Mouse (Mus musculus): ENCODE results near the gene Capns2. TPM values are rescaled to one million over a fixed set of nuclear protein-coding genes. Genes with fewer than 3 reads are reported as not detected.

Capns2 gene
- 0.23 and 0.47 TPM in 2 replicates for polyA plus RNA-seq (2014; fragmentation: Nextera tagmentation; extraction: Ambion mirVana)

- no peak within 1 kb of the TSS for H3K27ac ChIP-seq (ENCODE audit: low read depth, low read length)
- H3K4me3 ChIP-seq (ENCODE audit: low read depth, low read length) = no peak within 1 kb of the TSS
- no peaks in the 10 kb centered on the region for H3K4me1 ChIP-seq (ENCODE audit: control insufficient read depth, insufficient read depth, low read length)
- ATAC-seq (replicated peaks; ENCODE audit: insufficient number of reproducible peaks, low FRiP score, low TSS enrichment) = no peak
- no peaks in the 10 kb centered on the region for H3K9me3 ChIP-seq (replicated peaks; ENCODE audit: control insufficient read depth, low read length)
- WGBS (ENCODE audit: insufficient replicate concordance) = 87% methylated on average over 5 of the region's 5 CpGs
- H3K27me3 ChIP-seq (ENCODE audit: control insufficient read depth, insufficient read depth, low read length) = no peaks in the 10 kb centered on the region
- H3K4me2 ChIP-seq = no peak within 1 kb of the TSS
- H3K36me3 ChIP-seq (ENCODE audit: control insufficient read depth, insufficient read depth, low read length) = no peaks in the 10 kb centered on the region
- H3K9ac ChIP-seq (ENCODE audit: low read depth, low read length) = no peak within 1 kb of the TSS
Observed at GRCm38 (mm10) chr8:92901107-92901506, at the start of gene Capns2. Gene Capns2, plus strand, starts transcription at chr8:92901407.

- H3K27ac ChIP-seq (ENCODE audit: low read depth, low read length) = no peak overlapping the region
- no peak for ATAC-seq (replicated peaks; ENCODE audit: insufficient number of reproducible peaks, low FRiP score, low TSS enrichment)
- peaks cover 7% of the 10 kb centered on the region; the same call in 1 of the 2 replicates for H3K27me3 ChIP-seq (ENCODE audit: control insufficient read depth, insufficient read depth, low read length)
- no peak overlapping the region for H3K4me3 ChIP-seq (ENCODE audit: low read depth, low read length)
- no peaks in the 10 kb centered on the region; the same call in 1 of the 2 replicates for H3K9me3 ChIP-seq (replicated peaks; ENCODE audit: control insufficient read depth, low read length)
- H3K4me2 ChIP-seq = no peak overlapping the region
- 66% methylated on average over 18 of the region's 18 CpGs for WGBS (ENCODE audit: insufficient replicate concordance)
- H3K4me1 ChIP-seq (ENCODE audit: control insufficient read depth, insufficient read depth, low read length) = no peaks in the 10 kb centered on the region
- no peaks in the 10 kb centered on the region for H3K36me3 ChIP-seq (ENCODE audit: control insufficient read depth, insufficient read depth, low read length)
- no peak overlapping the region for H3K9ac ChIP-seq (ENCODE audit: low read depth, low read length)
Observed at GRCm38 (mm10) chr8:92853188-92853983, 47.8 kb upstream of the Capns2 start.

GRCm38 (mm10) chr8:92854673-92855072 lies 46.5 kb upstream of the Capns2 start:
- no peak overlapping the region for H3K9ac ChIP-seq (ENCODE audit: low read depth, low read length)
- 81% methylated on average over 3 of the region's 3 CpGs for WGBS (ENCODE audit: insufficient replicate concordance)
- H3K4me1 ChIP-seq (ENCODE audit: control insufficient read depth, insufficient read depth, low read length) = no peaks in the 10 kb centered on the region
- H3K4me2 ChIP-seq = peak overlapping the region; percentile 87
- peaks cover 7% of the 10 kb centered on the region; the same call in 1 of the 2 replicates for H3K27me3 ChIP-seq (ENCODE audit: control insufficient read depth, insufficient read depth, low read length)
- H3K36me3 ChIP-seq (ENCODE audit: control insufficient read depth, insufficient read depth, low read length) = no peaks in the 10 kb centered on the region
- H3K9me3 ChIP-seq (replicated peaks; ENCODE audit: control insufficient read depth, low read length) = no peaks in the 10 kb centered on the region; the same call in 1 of the 2 replicates
- H3K27ac ChIP-seq (ENCODE audit: low read depth, low read length) = no peak overlapping the region
- no peak for ATAC-seq (replicated peaks; ENCODE audit: insufficient number of reproducible peaks, low FRiP score, low TSS enrichment)
- H3K4me3 ChIP-seq (ENCODE audit: low read depth, low read length) = peak overlapping the region; percentile 61; the same call in 1 of the 2 replicates

GRCm38 (mm10) chr8:92855171-92855894 lies 45.9 kb upstream of the Capns2 start, which contains the start of gene Lpcat2:
Gene Lpcat2, plus strand, starts transcription at chr8:92855339.
- 0 out of 2 replicates have a peak, but pooled peaks have one; percentile 22 for ATAC-seq (replicated peaks; ENCODE audit: insufficient number of reproducible peaks, low FRiP score, low TSS enrichment)
- Histone ChIP-seq H3K9ac (ENCODE audit: low read depth, low read length) (peak within 1 kb of the TSS; percentile 66), H3K4me1 (ENCODE audit: control insufficient read depth, insufficient read depth, low read length) (no peaks in the 10 kb centered on the region), H3K27me3 (ENCODE audit: control insufficient read depth, insufficient read depth, low read length) (peaks cover 7% of the 10 kb centered on the region; the same call in 1 of the 2 replicates), H3K9me3 (replicated peaks; ENCODE audit: control insufficient read depth, low read length) (no peaks in the 10 kb centered on the region; the same call in 1 of the 2 replicates), H3K4me2 (peak within 1 kb of the TSS; percentile 87), H3K27ac (ENCODE audit: low read depth, low read length) (no peak within 1 kb of the TSS), H3K4me3 (ENCODE audit: low read depth, low read length) (peak within 1 kb of the TSS; percentile 61), H3K36me3 (ENCODE audit: control insufficient read depth, insufficient read depth, low read length) (no peaks in the 10 kb centered on the region)
- under 1% methylated on average over 50 of the region's 50 CpGs for WGBS (ENCODE audit: insufficient replicate concordance)

- Histone ChIP-seq H3K36me3 (ENCODE audit: control insufficient read depth, insufficient read depth, low read length) (no peaks in the 10 kb centered on the region), H3K4me1 (ENCODE audit: control insufficient read depth, insufficient read depth, low read length) (no peaks in the 10 kb centered on the region), H3K27ac (ENCODE audit: low read depth, low read length) (no peak overlapping the region), H3K4me2 (0 out of 2 replicates have a peak overlapping the region, but pooled peaks have one; percentile 87), H3K9me3 (replicated peaks; ENCODE audit: control insufficient read depth, low read length) (no peaks in the 10 kb centered on the region; the same call in 1 of the 2 replicates), H3K27me3 (ENCODE audit: control insufficient read depth, insufficient read depth, low read length) (peaks cover 7% of the 10 kb centered on the region; the same call in 1 of the 2 replicates), H3K9ac (ENCODE audit: low read depth, low read length) (no peak overlapping the region), H3K4me3 (ENCODE audit: low read depth, low read length) (no peak overlapping the region)
- WGBS (ENCODE audit: insufficient replicate concordance) = 77% methylated on average over 7 of the region's 7 CpGs
- no peak for ATAC-seq (replicated peaks; ENCODE audit: insufficient number of reproducible peaks, low FRiP score, low TSS enrichment)
Observed at GRCm38 (mm10) chr8:92856273-92856986, 44.8 kb upstream of the Capns2 start.

GRCm38 (mm10) chr8:92858475-92859182 lies 42.6 kb upstream of the Capns2 start:
- no peak overlapping the region for H3K4me3 ChIP-seq (ENCODE audit: low read depth, low read length)
- H3K27ac ChIP-seq (ENCODE audit: low read depth, low read length) = no peak overlapping the region
- H3K4me2 ChIP-seq = no peak overlapping the region
- H3K36me3 ChIP-seq (ENCODE audit: control insufficient read depth, insufficient read depth, low read length) = no peaks in the 10 kb centered on the region
- no peak overlapping the region for H3K9ac ChIP-seq (ENCODE audit: low read depth, low read length)
- peaks cover 7% of the 10 kb centered on the region; the same call in 1 of the 2 replicates for H3K27me3 ChIP-seq (ENCODE audit: control insufficient read depth, insufficient read depth, low read length)
- H3K4me1 ChIP-seq (ENCODE audit: control insufficient read depth, insufficient read depth, low read length) = no peaks in the 10 kb centered on the region
- WGBS (ENCODE audit: insufficient replicate concordance) = 86% methylated on average over 14 of the region's 14 CpGs
- no peaks in the 10 kb centered on the region; the same call in 1 of the 2 replicates for H3K9me3 ChIP-seq (replicated peaks; ENCODE audit: control insufficient read depth, low read length)
- no peak for ATAC-seq (replicated peaks; ENCODE audit: insufficient number of reproducible peaks, low FRiP score, low TSS enrichment)

GRCm38 (mm10) chr8:92861977-92862376 lies 39.2 kb upstream of the Capns2 start:
- Histone ChIP-seq H3K9ac (ENCODE audit: low read depth, low read length) (no peak overlapping the region), H3K9me3 (replicated peaks; ENCODE audit: control insufficient read depth, low read length) (no peaks in the 10 kb centered on the region), H3K4me2 (no peak overlapping the region), H3K4me3 (ENCODE audit: low read depth, low read length) (no peak overlapping the region), H3K4me1 (ENCODE audit: control insufficient read depth, insufficient read depth, low read length) (no peaks in the 10 kb centered on the region), H3K36me3 (ENCODE audit: control insufficient read depth, insufficient read depth, low read length) (no peaks in the 10 kb centered on the region), H3K27me3 (ENCODE audit: control insufficient read depth, insufficient read depth, low read length) (no peaks in the 10 kb centered on the region), H3K27ac (ENCODE audit: low read depth, low read length) (no peak overlapping the region)
- WGBS (ENCODE audit: insufficient replicate concordance) = 75% methylated on average over 1 of the region's 1 CpGs
- ATAC-seq (replicated peaks; ENCODE audit: insufficient number of reproducible peaks, low FRiP score, low TSS enrichment) = no peak
